Mouse (Mus musculus) left cerebral cortex, adult 2 months (tissue): ENCODE data around the gene Gm9837. TPM values are rescaled to one million over a fixed set of nuclear protein-coding genes. Genes with fewer than 3 reads are reported as not detected.

ENCODE experiments used
- DNase-seq, 2 experiments: peaks; one replicate each; pipeline ENCODE4 v3.0.0; 2021 to 2022; ENCODE audit warnings: low spot score in 2 of 2, mixed read lengths in 1 of 2; ENCODE audit errors: extremely low spot score in 1 of 2
- H3K27ac ChIP-seq: fragments of 200-600 bp; 2 replicates; pipeline ENCODE4 v1.8.1; 2022
- H3K4me3 ChIP-seq: fragments of 200-600 bp; 2 replicates; pipeline ENCODE4 v1.8.1; 2022
- CTCF ChIP-seq: fragments of 200-600 bp; IDR thresholded peaks from 2 replicates; pipeline ENCODE4 v1.8.1; 2022; ENCODE audit warnings: antibody characterized with exemption, mild to moderate bottlenecking, moderate library complexity
- intact Hi-C: fragments of 180-260 bp; cut with DNase I; formaldehyde crosslinking; loops from one replicate; pipeline ENCODE4 v1.15.1; 2025
- total RNA-seq, 2 experiments: library from RNA; stranded (reverse); gene quantifications; 2 replicates each; pipeline ENCODE4 v1.2.3; 2021

Gm9837 gene
- total RNA-seq, 2 experiments from 2014 or later: 0.84 TPM; not detected in 1

GRCm38 (mm10) chr11:53483159-53483891 is 13.0 kb upstream of the Gm9837 start:
- H3K27ac ChIP-seq: no peak overlapping the region

GRCm38 (mm10) chr11:53481088-53481730 is 10.9 kb upstream of the Gm9837 start:
- no peak for DNase-seq
- TF ChIP-seq CTCF: no peak
- intact Hi-C loops: no loop called here
- Histone ChIP-seq H3K4me3 (0 out of 2 replicates have a peak overlapping the region, but pooled peaks have one; percentile 19), H3K27ac (no peak overlapping the region)

More at GRCm38 (mm10) chr11:53483159-53483891, 13.0 kb upstream of the Gm9837 start:
- H3K4me3 ChIP-seq: no peak overlapping the region
- intact Hi-C loops: no loop called here
- no peak for TF ChIP-seq CTCF
- no peak for DNase-seq

GRCm38 (mm10) chr11:53479783-53480301 is 9.6 kb upstream of the Gm9837 start, which contains the start of the genes Gm9945 and Sowaha:
Gene Gm9945 (plus strand): TSS chr11:53480166.
Gene Sowaha (minus strand): TSS chr11:53480274.
- H3K27ac ChIP-seq: peak within 1 kb of the TSS; percentile 98
- no peak; the same call in none of the 2 replicates for TF ChIP-seq CTCF
- intact Hi-C loops: no loop called here
- peak within 1 kb of the TSS; percentile 75 for H3K4me3 ChIP-seq
- peak; percentile 64 to 74 for DNase-seq

GRCm38 (mm10) chr11:53479171-53479782 is 9.0 kb upstream of the Gm9837 start:
- Histone ChIP-seq H3K4me3 (peak overlapping the region; percentile 75), H3K27ac (peak overlapping the region; percentile 98)
- TF ChIP-seq CTCF: no peak
- intact Hi-C loops: no loop called here
- DNase-seq: peak; percentile 51 to 52

GRCm38 (mm10) chr11:53478383-53479170 is 8.3 kb upstream of the Gm9837 start:
- intact Hi-C loops: no loop called here
- Histone ChIP-seq H3K4me3 (peak overlapping the region; percentile 75), H3K27ac (peak overlapping the region; percentile 98)
- TF ChIP-seq CTCF: no peak
- peak; percentile 51 to 55 for DNase-seq

GRCm38 (mm10) chr11:53477833-53478232 is 7.6 kb upstream of the Gm9837 start:
- intact Hi-C loops: no loop called here
- no peak for DNase-seq
- Histone ChIP-seq H3K27ac (peak overlapping the region; percentile 98; the same call in 1 of the 2 replicates), H3K4me3 (peak overlapping the region; percentile 75)
- no peak for TF ChIP-seq CTCF

- TF ChIP-seq CTCF: no peak
- Histone ChIP-seq H3K27ac (peak overlapping the region; percentile 79), H3K4me3 (peak overlapping the region; percentile 28)
- intact Hi-C loops: no loop called here
- DNase-seq: no peak
Measured at GRCm38 (mm10) chr11:53475620-53476019, 5.3 kb upstream of the Gm9837 start.

- no peak for DNase-seq
- H3K27ac ChIP-seq: no peak overlapping the region
- intact Hi-C loops: loop anchor here (5.0 kb wide), 1 partner anchor 95 kb away; the partner anchor contains the start of gene Kif3a
- no peak overlapping the region for H3K4me3 ChIP-seq
- TF ChIP-seq CTCF: peak; percentile 39
Measured at GRCm38 (mm10) chr11:53472709-53473108, 2.4 kb upstream of the Gm9837 start.

- DNase-seq: peak in 1 of 2 experiments; percentile 33
- Histone ChIP-seq H3K4me3 (no peak overlapping the region; the same call in 1 of the 2 replicates), H3K27ac (peak overlapping the region; percentile 85)
- intact Hi-C loops: loop anchor here (10.0 kb wide), 1 partner anchor 375 kb away; no protein-coding TSS in a partner anchor
- TF ChIP-seq CTCF: no peak
Measured at GRCm38 (mm10) chr11:53469294-53469967, 848 bp downstream of the Gm9837 start.

GRCm38 (mm10) chr11:53466231-53466971 is 3.9 kb downstream of the Gm9837 start:
- peak; percentile 85 for TF ChIP-seq CTCF
- intact Hi-C loops: loop anchor here (10.0 kb wide), 1 partner anchor 378 kb away; no protein-coding TSS in a partner anchor
- H3K27ac ChIP-seq: peak overlapping the region; percentile 77

More at GRCm38 (mm10) chr11:53466231-53466971, 3.9 kb downstream of the Gm9837 start:
- DNase-seq: peak; percentile 85 to 86
- H3K4me3 ChIP-seq: peak overlapping the region; percentile 38
